Mouse (Mus musculus) heart, embryonic 14.5 days (tissue): ENCODE results near the gene Hist1h4i. TPM values are rescaled to one million over a fixed set of nuclear protein-coding genes. Genes with fewer than 3 reads are reported as not detected.
A peak's percentile ranks its signal among the peaks of the same experiment; 100 is the strongest.

Experiments used
- ATAC-seq: fragments of 200-750 bp; cut with Nextera tagmentation; 2 replicates; pipeline ENCODE4 v1.8.0; 2017; ENCODE audit warnings: low read depth, moderate TSS enrichment; ENCODE audit not compliant: insufficient number of reproducible peaks, insufficient read depth, low FRiP score
- H3K27ac ChIP-seq, 2 experiments: fragments of 200-500 bp in 1 of 2; fragments of 300-500 bp in 1 of 2; sonication (generic) in 1 of 2; replicated peaks in 1 of 2; 2 replicates each; pipeline ENCODE4 v1.5.1; 2012 to 2014; ENCODE audit warnings: low read depth in 2 of 2, low read length in 2 of 2, control low read depth in 1 of 2, mild to moderate bottlenecking in 1 of 2, mixed read lengths in 1 of 2; ENCODE audit not compliant: control insufficient read depth in 1 of 2, insufficient read depth in 1 of 2
- H3K27me3 ChIP-seq: fragments of 300-500 bp; sonication (generic); 2 replicates; pipeline ENCODE4 v1.6.1; 2014; ENCODE audit warnings: mild to moderate bottlenecking, low read length, control low read depth; ENCODE audit not compliant: control insufficient read depth, insufficient read depth
- H3K36me3 ChIP-seq: fragments of 300-500 bp; sonication (generic); 2 replicates; pipeline ENCODE4 v1.6.1; 2014; ENCODE audit warnings: mild to moderate bottlenecking, control low read depth, low read length, mixed read lengths; ENCODE audit not compliant: control insufficient read depth, insufficient read depth
- H3K4me1 ChIP-seq, 2 experiments: fragments of 200-500 bp in 1 of 2; fragments of 300-500 bp in 1 of 2; sonication (generic) in 1 of 2; 2 replicates each; pipeline ENCODE4 v1.6.1; 2012 to 2014; ENCODE audit warnings: low read length in 2 of 2, control low read depth in 1 of 2, mixed read lengths in 1 of 2; ENCODE audit not compliant: control insufficient read depth in 2 of 2, insufficient read depth in 2 of 2
- H3K4me2 ChIP-seq: fragments of 300-500 bp; sonication (generic); 2 replicates; pipeline ENCODE4 v1.6.1; 2014; ENCODE audit warnings: mild to moderate bottlenecking, low read length
- H3K4me3 ChIP-seq, 2 experiments: fragments of 200-500 bp in 1 of 2; fragments of 300-500 bp in 1 of 2; sonication (generic) in 1 of 2; 2 replicates each; pipeline ENCODE4 v1.5.1; 2012 to 2014; ENCODE audit warnings: low read length in 2 of 2, mild to moderate bottlenecking in 2 of 2, control low read depth in 1 of 2, low read depth in 1 of 2, moderate library complexity in 1 of 2; ENCODE audit not compliant: control insufficient read depth in 1 of 2, insufficient read depth in 1 of 2
- H3K9ac ChIP-seq: fragments of 300-500 bp; sonication (generic); 2 replicates; pipeline ENCODE4 v1.6.1; 2014; ENCODE audit warnings: mild to moderate bottlenecking, low read length
- H3K9me3 ChIP-seq: fragments of 300-500 bp; sonication (generic); 2 replicates; pipeline ENCODE4 v1.6.1; 2016; ENCODE audit warnings: low read length, control low read depth; ENCODE audit not compliant: control insufficient read depth
- WGBS: fragments of 180-500 bp; shearing (Covaris S2); extraction: QIAGEN DNeasy Blood & Tissue Kit; methylation state at CpG from one replicate; pipeline ENCODE4 v1.1.7; 2014; 5-methylcytosine and 5-hydroxymethylcytosine counted together
- polyA plus RNA-seq: library from polyadenylated mRNA; unstranded; fragments of >200 nt; fragmentation: Nextera tagmentation; extraction: Ambion mirVana; gene quantifications from 2 replicates; pipeline ENCODE4 v1.2.1, GENCODE M21; 2014

Gene Hist1h4i
- polyA plus RNA-seq, 1 experiment from 2014 or later: 9.3 TPM

DNA sequence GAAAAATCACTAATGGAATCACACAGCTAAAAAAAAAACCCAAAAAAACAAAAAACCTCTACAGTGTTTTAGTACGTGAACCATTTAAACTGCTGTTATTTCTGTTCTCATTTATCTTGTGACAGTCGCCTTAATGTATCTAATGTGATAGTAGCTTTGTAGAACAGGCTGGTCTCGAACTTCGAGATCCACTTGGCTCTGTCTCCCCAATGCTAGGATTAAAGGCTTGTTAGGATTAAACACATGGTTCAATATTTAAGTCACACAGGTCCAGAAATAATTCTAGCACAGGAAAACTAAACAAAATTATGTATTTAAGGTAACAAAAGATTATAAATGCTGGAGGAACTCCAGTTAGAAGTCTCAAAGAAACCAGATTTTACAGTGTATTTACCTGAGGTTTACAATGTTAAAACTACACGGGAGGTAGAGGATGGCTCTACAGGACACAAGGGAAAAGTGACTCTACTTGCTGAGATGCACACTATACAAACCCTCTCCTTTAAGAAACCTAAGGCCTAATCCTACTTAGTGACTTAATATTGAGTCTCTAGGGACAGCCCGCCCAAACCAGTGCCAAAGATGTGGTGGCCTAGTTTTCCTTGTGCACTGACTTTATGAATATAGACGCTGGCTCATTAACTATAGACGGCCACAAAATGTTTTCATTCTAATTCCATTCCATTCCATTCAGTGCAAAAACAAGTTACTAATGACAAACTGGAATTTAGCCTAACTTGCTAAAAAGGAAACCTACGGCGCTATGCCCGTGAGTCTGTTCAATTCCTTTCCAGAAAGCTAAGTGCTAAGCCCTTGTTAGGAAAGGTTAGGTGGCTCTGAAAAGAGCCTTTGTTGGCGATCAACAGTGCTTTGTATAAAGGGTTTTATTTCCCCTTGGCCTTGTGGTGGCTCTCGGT is 747 bp upstream of the Hist1h4i start:
- no peak for ATAC-seq
- 8% methylated on average over 13 of the region's 13 CpGs for WGBS
- Histone ChIP-seq H3K4me3 (peak overlapping the region; percentile 40 to 47), H3K4me1 (peaks cover 2 to 20% of the 10 kb centered on the region in 2 experiments; a peak in 3 of 4 replicates), H3K27me3 (no peaks in the 10 kb centered on the region), H3K4me2 (peak overlapping the region; percentile 70), H3K36me3 (no peaks in the 10 kb centered on the region), H3K9me3 (no peaks in the 10 kb centered on the region), H3K27ac (peak overlapping the region; percentile 88 to 96), H3K9ac (peak overlapping the region; percentile 72)

DNA sequence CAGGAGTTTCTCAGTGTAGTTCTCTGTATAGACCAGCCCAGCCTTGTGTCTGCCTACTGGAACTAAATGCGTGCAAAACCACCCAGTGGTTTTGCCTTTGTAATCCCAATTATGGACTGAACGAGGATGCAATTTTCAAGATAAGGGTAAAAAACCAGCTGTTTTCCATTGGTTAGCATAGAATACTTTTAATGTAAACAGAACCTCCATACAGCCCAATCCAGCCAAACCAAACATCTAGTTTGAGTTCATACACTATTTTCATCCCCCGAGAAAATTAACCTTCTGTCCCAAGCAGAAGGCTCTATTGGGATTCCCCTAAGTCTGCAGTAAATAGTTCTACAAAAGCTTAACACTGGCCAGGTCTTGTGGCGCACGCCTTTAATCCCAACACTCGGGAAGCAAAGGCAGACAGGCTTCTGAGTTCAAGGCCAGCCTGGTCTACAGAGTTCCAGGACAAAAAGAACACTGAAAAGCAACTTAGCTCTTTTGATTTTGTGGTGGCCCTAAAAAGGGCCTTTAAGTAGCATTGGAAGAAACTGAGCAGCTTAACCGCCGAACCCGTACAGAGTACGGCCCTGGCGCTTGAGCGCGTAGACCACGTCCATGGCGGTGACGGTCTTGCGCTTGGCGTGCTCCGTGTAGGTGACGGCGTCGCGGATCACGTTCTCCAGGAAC is 559 bp downstream of the Hist1h4i start:
- H3K27ac ChIP-seq: peak overlapping the region; percentile 88 to 89
- no peak for ATAC-seq
- WGBS: 1% methylated on average over 19 of the region's 24 CpGs
- H3K4me1 ChIP-seq: peaks cover 4 to 28% of the 10 kb centered on the region in 2 experiments; a peak in 3 of 4 replicates
- H3K4me3 ChIP-seq: peak overlapping the region; percentile 41 to 49
- peak overlapping the region; percentile 70 for H3K4me2 ChIP-seq
- H3K9ac ChIP-seq: peak overlapping the region; percentile 64
- no peaks in the 10 kb centered on the region for H3K27me3 ChIP-seq
- no peaks in the 10 kb centered on the region for H3K9me3 ChIP-seq
- no peaks in the 10 kb centered on the region for H3K36me3 ChIP-seq

DNA sequence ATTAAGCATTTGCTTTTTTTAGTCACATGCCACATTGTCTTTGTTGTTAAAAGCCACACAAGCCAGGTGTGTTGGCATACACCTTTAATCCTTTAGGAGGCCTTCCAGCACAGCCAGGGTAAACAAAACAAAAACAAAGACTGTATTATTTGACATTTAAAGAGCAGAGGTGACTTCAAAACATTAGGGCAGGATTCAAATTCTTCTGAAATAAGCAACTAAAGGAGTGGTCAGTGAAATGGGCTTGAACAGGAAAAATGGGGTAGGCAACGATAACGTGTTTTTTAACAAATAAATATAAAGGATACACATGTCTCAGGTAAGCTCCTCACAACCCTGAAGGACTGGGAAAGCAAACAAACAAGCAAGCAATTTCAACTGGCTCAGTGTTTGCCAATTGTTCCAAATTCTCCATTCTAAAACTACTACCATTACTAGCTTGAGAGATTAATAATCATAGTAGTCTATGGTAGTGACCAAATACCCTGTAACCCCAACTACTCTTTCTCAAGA is 1.2 kb downstream of the Hist1h4i start:
- H3K27ac ChIP-seq: peak overlapping the region in 1 of 2 experiments; percentile 88; a peak in 2 of 4 replicates
- H3K4me3 ChIP-seq: peak overlapping the region in 1 of 2 experiments; percentile 41; a peak in 2 of 4 replicates
- peaks cover 4 to 28% of the 10 kb centered on the region in 2 experiments; a peak in 3 of 4 replicates for H3K4me1 ChIP-seq
- H3K4me2 ChIP-seq: peak overlapping the region; percentile 70
- ATAC-seq: no peak
- no peaks in the 10 kb centered on the region for H3K27me3 ChIP-seq
- 17% methylated on average over 2 of the region's 2 CpGs for WGBS
- no peaks in the 10 kb centered on the region for H3K9me3 ChIP-seq
- peak overlapping the region; percentile 64 for H3K9ac ChIP-seq
- no peaks in the 10 kb centered on the region for H3K36me3 ChIP-seq

DNA sequence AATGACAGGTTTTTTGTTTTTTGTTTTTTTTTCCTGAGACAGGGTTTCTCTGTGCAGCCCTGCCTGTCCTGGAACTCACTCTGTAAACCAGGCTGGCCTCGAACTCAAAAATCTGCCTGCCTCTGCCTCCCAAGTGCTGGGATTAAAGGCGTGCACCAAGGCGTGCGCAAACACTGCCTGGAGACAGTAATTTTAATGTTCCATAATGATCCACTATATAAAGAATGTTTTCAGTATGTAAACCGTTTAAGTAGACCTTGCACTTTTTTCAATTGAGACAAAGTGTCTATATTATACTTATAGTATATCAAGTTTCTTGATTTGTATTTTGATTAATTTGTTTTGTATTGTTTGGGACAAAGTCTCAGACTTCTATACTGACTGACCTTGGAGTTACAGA is 1.8 kb downstream of the Hist1h4i start:
- Histone ChIP-seq H3K36me3 (no peaks in the 10 kb centered on the region), H3K9me3 (no peaks in the 10 kb centered on the region), H3K4me1 (peaks cover 4 to 34% of the 10 kb centered on the region in 2 experiments; a peak in 3 of 4 replicates), H3K27ac (no peak overlapping the region), H3K27me3 (no peaks in the 10 kb centered on the region), H3K4me2 (0 out of 2 replicates have a peak overlapping the region, but pooled peaks have one; percentile 70), H3K9ac (no peak overlapping the region), H3K4me3 (no peak overlapping the region)
- ATAC-seq: no peak
- 69% methylated on average over 5 of the region's 5 CpGs for WGBS

DNA sequence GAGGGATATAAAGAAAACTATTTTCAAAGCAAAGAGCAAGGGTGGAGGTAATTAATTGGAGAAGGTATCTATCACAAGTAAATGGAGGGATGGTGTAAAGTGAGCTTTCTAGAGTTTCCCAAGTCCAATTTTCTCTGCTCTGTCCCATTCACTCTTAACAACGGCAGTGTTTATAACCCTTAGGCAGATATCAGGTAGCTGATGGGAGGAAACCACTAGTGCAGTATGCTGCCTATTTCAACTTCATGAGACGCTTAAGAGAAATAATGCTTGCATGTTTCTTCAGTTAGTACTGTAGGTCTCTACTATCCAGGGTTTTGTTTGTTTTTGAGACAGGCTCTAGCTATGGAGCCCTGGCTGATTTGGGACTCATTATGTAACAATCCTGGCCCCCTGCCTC is 3.7 kb downstream of the Hist1h4i start:
- H3K9ac ChIP-seq: no peak overlapping the region
- no peak overlapping the region for H3K27ac ChIP-seq
- H3K27me3 ChIP-seq: no peaks in the 10 kb centered on the region
- no peaks in the 10 kb centered on the region for H3K36me3 ChIP-seq
- peaks cover 4 to 30% of the 10 kb centered on the region in 2 experiments; a peak in 3 of 4 replicates for H3K4me1 ChIP-seq
- H3K4me2 ChIP-seq: no peak overlapping the region
- H3K9me3 ChIP-seq: no peaks in the 10 kb centered on the region
- H3K4me3 ChIP-seq: no peak overlapping the region
- no peak for ATAC-seq
- WGBS: 65% methylated on average over 2 of the region's 2 CpGs

GRCm38 (mm10) chr13:22036986-22037385 is 4.2 kb downstream of the Hist1h4i start:
- Histone ChIP-seq H3K4me2 (peak overlapping the region; percentile 73), H3K27me3 (no peaks in the 10 kb centered on the region), H3K9me3 (no peaks in the 10 kb centered on the region), H3K27ac (peak overlapping the region in 1 of 2 experiments; percentile 70; a peak in 2 of 4 replicates), H3K9ac (peak overlapping the region; percentile 70), H3K4me1 (peaks cover 4 to 27% of the 10 kb centered on the region in 2 experiments; a peak in 3 of 4 replicates), H3K36me3 (no peaks in the 10 kb centered on the region), H3K4me3 (peak overlapping the region in 1 of 2 experiments; percentile 41; a peak in 1 of 4 replicates)
- 70% methylated on average over 3 of the region's 3 CpGs for WGBS
- ATAC-seq: no peak
